Mouse (Mus musculus) myocyte (in vitro differentiated cells): ENCODE results near the gene Zfp871.

ENCODE experiments used
- CEBPB ChIP-seq: IDR thresholded peaks from 2 replicates; pipeline ENCODE4 v1.6.1; 2011; ENCODE audit warnings: mild to moderate bottlenecking, moderate library complexity; ENCODE audit not compliant: poor library complexity, insufficient read depth, severe bottlenecking
- E2F4 ChIP-seq: IDR thresholded peaks from one replicate; pipeline ENCODE4 v1.6.1; 2011; ENCODE audit warnings: mild to moderate bottlenecking, control low read depth, moderate library complexity; ENCODE audit not compliant: insufficient read depth
- MAX ChIP-seq: IDR thresholded peaks from one replicate; pipeline ENCODE4 v1.6.1; 2011; ENCODE audit warnings: low read depth, mild to moderate bottlenecking, control low read depth
- MYOD1 ChIP-seq, 3 experiments: IDR thresholded peaks; one replicate each; pipeline ENCODE4 v1.6.1; 2011; ENCODE audit warnings: control low read depth in 2 of 3, low read depth in 2 of 3, mild to moderate bottlenecking in 2 of 3, moderate library complexity in 1 of 3; ENCODE audit not compliant: insufficient read length in 2 of 3, control insufficient read depth in 1 of 3
- POLR2A ChIP-seq: IDR thresholded peaks from one replicate; pipeline ENCODE4 v1.6.1; 2011; ENCODE audit warnings: low read depth, mild to moderate bottlenecking, control low read depth, moderate library complexity; ENCODE audit not compliant: insufficient read length
- POLR2AphosphoS2 ChIP-seq: IDR thresholded peaks from one replicate; pipeline ENCODE4 v1.6.1; 2011; ENCODE audit warnings: low read depth, control low read depth; ENCODE audit not compliant: insufficient read length
- REST ChIP-seq: IDR thresholded peaks from one replicate; pipeline ENCODE4 v1.6.1; 2011; ENCODE audit warnings: mild to moderate bottlenecking, control low read depth, moderate library complexity; ENCODE audit not compliant: insufficient read depth, insufficient read length
- SRF ChIP-seq: IDR thresholded peaks from one replicate; pipeline ENCODE4 v1.6.1; 2011; ENCODE audit warnings: low read depth; ENCODE audit not compliant: control insufficient read depth, insufficient read length
- TCF12 ChIP-seq: IDR thresholded peaks from one replicate; pipeline ENCODE4 v1.6.1; 2011; ENCODE audit warnings: mild to moderate bottlenecking, control low read depth; ENCODE audit not compliant: poor library complexity, insufficient read depth, severe bottlenecking
- TCF3 ChIP-seq: IDR thresholded peaks from one replicate; pipeline ENCODE4 v1.6.1; 2011; ENCODE audit warnings: low read depth, control low read depth; ENCODE audit not compliant: insufficient read length

DNA sequence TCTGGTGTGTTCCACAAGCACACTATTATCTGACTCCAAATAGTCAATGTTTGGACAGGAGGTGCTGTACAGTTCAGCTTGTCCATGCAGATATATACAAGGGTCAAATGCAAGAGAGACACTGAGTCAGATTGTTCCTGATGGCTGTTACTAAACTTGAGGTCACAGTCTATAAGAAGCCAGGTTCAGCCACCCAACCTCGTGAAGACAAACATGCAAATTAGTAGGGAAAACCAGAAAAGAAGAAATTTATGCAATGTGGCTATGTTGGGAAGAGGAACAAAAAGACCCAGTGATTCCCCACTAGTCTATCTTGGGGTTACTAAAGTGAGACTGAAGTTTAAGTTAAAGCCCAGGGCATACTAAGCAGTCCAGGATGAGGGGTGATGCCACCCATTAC, 22.6 kb upstream of the Zfp871 start:
- no peak for TF ChIP-seq POLR2A
- no peak for TF ChIP-seq SRF
- no peak for TF ChIP-seq MAX
- TF ChIP-seq TCF3 = no peak
- no peak for TF ChIP-seq TCF12
- no peak for TF ChIP-seq POLR2AphosphoS2
- TF ChIP-seq E2F4 = no peak
- TF ChIP-seq MYOD1 (IDR thresholded peaks at IDR 0.05; ENCODE audit: control insufficient read depth in 1 of 3, insufficient read length in 2 of 3, low read depth in 2 of 3) = no peak
- TF ChIP-seq CEBPB = no peak
- no peak for TF ChIP-seq REST
